Mouse (Mus musculus) embryonic facial prominence, embryonic 13.5 days (tissue): ENCODE results near the gene Atp1a1. TPM values are rescaled to one million over a fixed set of nuclear protein-coding genes. Genes with fewer than 3 reads are reported as not detected.
A peak's percentile ranks its signal among the peaks of the same experiment; 100 is the strongest.

ENCODE experiments used
- ATAC-seq: fragments of 200-750 bp; cut with Nextera tagmentation; 2 replicates; pipeline ENCODE4 v1.8.0; 2017; ENCODE audit warnings: low read depth; ENCODE audit not compliant: insufficient number of reproducible peaks, insufficient read depth, low FRiP score, low TSS enrichment
- H3K27ac ChIP-seq: fragments of 300-500 bp; sonication (generic); 2 replicates; pipeline ENCODE4 v1.5.1; 2015; ENCODE audit warnings: moderate library complexity, mild to moderate bottlenecking, inconsistent platforms
- H3K27me3 ChIP-seq: fragments of 300-500 bp; sonication (generic); 2 replicates; pipeline ENCODE4 v1.6.1; 2015; ENCODE audit warnings: mild to moderate bottlenecking, inconsistent platforms
- H3K36me3 ChIP-seq: fragments of 300-500 bp; sonication (generic); 2 replicates; pipeline ENCODE4 v1.6.1; 2015; ENCODE audit warnings: mild to moderate bottlenecking, inconsistent platforms
- H3K4me1 ChIP-seq: fragments of 300-500 bp; sonication (generic); 2 replicates; pipeline ENCODE4 v1.6.1; 2015; ENCODE audit warnings: inconsistent platforms
- H3K4me2 ChIP-seq: fragments of 300-500 bp; sonication (generic); 2 replicates; pipeline ENCODE4 v1.6.1; 2015; ENCODE audit warnings: moderate library complexity, mild to moderate bottlenecking, inconsistent platforms
- H3K4me3 ChIP-seq: fragments of 300-500 bp; sonication (generic); 2 replicates; pipeline ENCODE4 v1.5.1; 2015; ENCODE audit warnings: mild to moderate bottlenecking, inconsistent platforms
- H3K9ac ChIP-seq: fragments of 300-500 bp; sonication (generic); 2 replicates; pipeline ENCODE4 v1.6.1; 2015; ENCODE audit warnings: mild to moderate bottlenecking, inconsistent platforms
- H3K9me3 ChIP-seq: fragments of 300-500 bp; sonication (generic); 2 replicates; pipeline ENCODE4 v1.6.1; 2016; ENCODE audit warnings: inconsistent platforms
- WGBS: fragments of 180-500 bp; shearing (Covaris S2); methylation state at CpG from one replicate; pipeline ENCODE4 v1.1.7; 2015; ENCODE audit warnings: mixed read lengths; 5-methylcytosine and 5-hydroxymethylcytosine counted together
- polyA plus RNA-seq: library from polyadenylated mRNA; unstranded; fragments of >200 nt; fragmentation: Nextera tagmentation; extraction: Ambion mirVana; gene quantifications from 2 replicates; pipeline ENCODE4 v1.2.1, GENCODE M21; 2015

Gene Atp1a1
- polyA plus RNA-seq, 1 experiment from 2014 or later: 61.7 TPM

- no peak overlapping the region for H3K9ac ChIP-seq
- H3K4me1 ChIP-seq: peaks cover 5% of the 10 kb centered on the region; the same call in 1 of the 2 replicates
- H3K4me2 ChIP-seq: no peak overlapping the region
- WGBS: 82% methylated on average over 4 of the region's 4 CpGs
- no peak for ATAC-seq
- H3K36me3 ChIP-seq: no peaks in the 10 kb centered on the region
- no peaks in the 10 kb centered on the region for H3K9me3 ChIP-seq
- no peaks in the 10 kb centered on the region for H3K27me3 ChIP-seq
- no peak overlapping the region for H3K27ac ChIP-seq
- no peak overlapping the region for H3K4me3 ChIP-seq
Measured at GRCm38 (mm10) chr3:101540568-101540967, 63.9 kb downstream of the Atp1a1 start.

- WGBS: 76% methylated on average over 7 of the region's 7 CpGs
- no peaks in the 10 kb centered on the region for H3K4me1 ChIP-seq
- no peak overlapping the region for H3K4me2 ChIP-seq
- H3K4me3 ChIP-seq: no peak overlapping the region
- H3K9ac ChIP-seq: no peak overlapping the region
- no peaks in the 10 kb centered on the region for H3K9me3 ChIP-seq
- H3K27me3 ChIP-seq: no peaks in the 10 kb centered on the region
- H3K36me3 ChIP-seq: no peaks in the 10 kb centered on the region
- no peak overlapping the region for H3K27ac ChIP-seq
- no peak for ATAC-seq
Measured at GRCm38 (mm10) chr3:101536322-101536721, 68.2 kb downstream of the Atp1a1 start.

GRCm38 (mm10) chr3:101534311-101534710, 70.2 kb downstream of the Atp1a1 start:
- peaks cover 6% of the 10 kb centered on the region for H3K4me1 ChIP-seq
- no peak for ATAC-seq
- H3K27me3 ChIP-seq: no peaks in the 10 kb centered on the region
- no peaks in the 10 kb centered on the region for H3K36me3 ChIP-seq
- no peak overlapping the region for H3K4me2 ChIP-seq
- 88% methylated on average over 9 of the region's 9 CpGs for WGBS
- no peak overlapping the region for H3K4me3 ChIP-seq
- H3K9me3 ChIP-seq: no peaks in the 10 kb centered on the region
- H3K27ac ChIP-seq: no peak overlapping the region
- H3K9ac ChIP-seq: no peak overlapping the region

GRCm38 (mm10) chr3:101533373-101533772, 71.1 kb downstream of the Atp1a1 start:
- Histone ChIP-seq H3K4me1 (peaks cover 15% of the 10 kb centered on the region), H3K9me3 (no peaks in the 10 kb centered on the region), H3K4me3 (no peak overlapping the region), H3K9ac (no peak overlapping the region), H3K36me3 (no peaks in the 10 kb centered on the region), H3K4me2 (no peak overlapping the region), H3K27ac (no peak overlapping the region), H3K27me3 (no peaks in the 10 kb centered on the region)
- 86% methylated on average over 2 of the region's 2 CpGs for WGBS
- no peak for ATAC-seq

- Histone ChIP-seq H3K36me3 (no peaks in the 10 kb centered on the region), H3K27me3 (no peaks in the 10 kb centered on the region), H3K9ac (no peak overlapping the region), H3K4me3 (no peak overlapping the region), H3K4me1 (peaks cover 20% of the 10 kb centered on the region), H3K9me3 (no peaks in the 10 kb centered on the region), H3K4me2 (no peak overlapping the region), H3K27ac (no peak overlapping the region)
- no peak for ATAC-seq
- 65% methylated on average over 10 of the region's 10 CpGs for WGBS
Measured at GRCm38 (mm10) chr3:101530928-101531327, 73.6 kb downstream of the Atp1a1 start.

- Histone ChIP-seq H3K9ac (no peak overlapping the region), H3K36me3 (no peaks in the 10 kb centered on the region), H3K4me2 (no peak overlapping the region), H3K4me3 (no peak overlapping the region), H3K27ac (no peak overlapping the region), H3K4me1 (peaks cover 20% of the 10 kb centered on the region), H3K9me3 (no peaks in the 10 kb centered on the region), H3K27me3 (no peaks in the 10 kb centered on the region)
- ATAC-seq: no peak
- WGBS: 28% methylated on average over 8 of the region's 8 CpGs
Measured at GRCm38 (mm10) chr3:101528900-101529594, 75.4 kb downstream of the Atp1a1 start.

- Histone ChIP-seq H3K4me2 (no peak overlapping the region), H3K27ac (0 out of 2 replicates have a peak overlapping the region, but pooled peaks have one; percentile 48), H3K36me3 (no peaks in the 10 kb centered on the region), H3K27me3 (no peaks in the 10 kb centered on the region), H3K9ac (no peak overlapping the region), H3K4me1 (peaks cover 20% of the 10 kb centered on the region), H3K9me3 (no peaks in the 10 kb centered on the region), H3K4me3 (no peak overlapping the region)
- WGBS: 46% methylated on average over 6 of the region's 8 CpGs
- no peak; the same call in 1 of the 2 replicates for ATAC-seq
Measured at GRCm38 (mm10) chr3:101528157-101528899, 76.2 kb downstream of the Atp1a1 start.

- Histone ChIP-seq H3K4me1 (peaks cover 26% of the 10 kb centered on the region), H3K27me3 (no peaks in the 10 kb centered on the region), H3K4me3 (no peak overlapping the region), H3K9ac (no peak overlapping the region), H3K36me3 (no peaks in the 10 kb centered on the region), H3K9me3 (no peaks in the 10 kb centered on the region; the same call in 1 of the 2 replicates), H3K27ac (no peak overlapping the region), H3K4me2 (no peak overlapping the region)
- no peak for ATAC-seq
- 67% methylated on average over 11 of the region's 11 CpGs for WGBS
Measured at GRCm38 (mm10) chr3:101526603-101527002, 77.9 kb downstream of the Atp1a1 start.

Other genes with a start within 250 kb of the Atp1a1 start
- 95.5 and 104 TPM in 2 replicates for gene Igsf3, start 227.6 kb downstream of the Atp1a1 start, polyA plus RNA-seq
- 1.7 and 2.0 TPM in 2 replicates for gene Mab21l3, start 244.3 kb upstream of the Atp1a1 start, polyA plus RNA-seq